Mouse (Mus musculus) neural tube, embryonic 14.5 days (tissue): Measurements from ENCODE around the gene Emp1. TPM values are rescaled to one million over a fixed set of nuclear protein-coding genes. Genes with fewer than 3 reads are reported as not detected.

Experiments used
- ATAC-seq: fragments of 200-750 bp; cut with Nextera tagmentation; 2 replicates; pipeline ENCODE4 v1.8.0; 2017; ENCODE audit warnings: low read depth, mild to moderate bottlenecking, moderate TSS enrichment, moderate library complexity
- H3K27ac ChIP-seq: fragments of 300-500 bp; sonication (generic); 2 replicates; pipeline ENCODE4 v1.5.1; 2014; ENCODE audit warnings: low read depth, mild to moderate bottlenecking, control low read depth, low read length, moderate library complexity, mixed read lengths
- H3K27me3 ChIP-seq: fragments of 300-500 bp; sonication (generic); 2 replicates; pipeline ENCODE4 v1.6.1; 2014; ENCODE audit warnings: low read length; ENCODE audit not compliant: control insufficient read depth, insufficient read depth
- H3K36me3 ChIP-seq: fragments of 300-500 bp; sonication (generic); 2 replicates; pipeline ENCODE4 v1.6.1; 2014; ENCODE audit warnings: low read length, mixed read lengths; ENCODE audit not compliant: control insufficient read depth, insufficient read depth
- H3K4me1 ChIP-seq: fragments of 300-500 bp; sonication (generic); 2 replicates; pipeline ENCODE4 v1.6.1; 2014; ENCODE audit warnings: low read length; ENCODE audit not compliant: control insufficient read depth, insufficient read depth
- H3K4me2 ChIP-seq: fragments of 300-500 bp; sonication (generic); 2 replicates; pipeline ENCODE4 v1.6.1; 2014; ENCODE audit warnings: mild to moderate bottlenecking, low read depth, low read length, control low read depth
- H3K4me3 ChIP-seq: fragments of 300-500 bp; sonication (generic); 2 replicates; pipeline ENCODE4 v1.5.1; 2014; ENCODE audit warnings: low read depth, low read length, control low read depth, mixed read lengths
- H3K9ac ChIP-seq: fragments of 300-500 bp; sonication (generic); replicated peaks from 2 replicates; pipeline ENCODE4 v1.6.1; 2014; ENCODE audit warnings: low read depth, mild to moderate bottlenecking, control low read depth, low read length, mixed read lengths
- H3K9me3 ChIP-seq: fragments of 300-500 bp; sonication (generic); 2 replicates; pipeline ENCODE4 v1.6.1; 2016; ENCODE audit warnings: low read length; ENCODE audit not compliant: control insufficient read depth
- WGBS: fragments of 180-500 bp; shearing (Covaris S2); extraction: QIAGEN DNeasy Blood & Tissue Kit; methylation state at CpG from one replicate; pipeline ENCODE4 v1.1.7; 2014; 5-methylcytosine and 5-hydroxymethylcytosine counted together
- polyA plus RNA-seq: library from polyadenylated mRNA; unstranded; fragments of >200 nt; fragmentation: Nextera tagmentation; extraction: Ambion mirVana; gene quantifications from 2 replicates; pipeline ENCODE4 v1.2.1, GENCODE M21; 2014

The Emp1 gene
- polyA plus RNA-seq, 1 experiment from 2014 or later = 2.0 TPM

DNA sequence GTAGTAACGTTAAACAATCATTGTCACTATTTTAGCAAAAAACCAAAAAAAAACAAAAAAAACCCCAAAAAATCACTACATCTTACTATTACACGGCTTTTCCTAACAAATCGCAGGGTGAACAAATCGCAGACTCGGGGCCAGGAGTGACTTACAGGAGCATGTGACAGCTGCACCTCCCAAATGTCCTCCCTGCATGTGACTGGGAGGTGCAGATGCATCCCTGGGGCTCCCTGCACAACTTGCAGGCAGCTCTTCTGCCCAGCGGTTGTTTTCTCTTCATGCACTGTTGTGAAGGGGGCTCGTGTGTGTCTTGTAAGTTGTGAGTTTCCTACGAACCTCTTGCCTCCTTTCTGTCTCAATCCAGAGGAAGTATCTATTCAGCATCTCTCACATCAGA is 33.0 kb downstream of the Emp1 start:
- Histone ChIP-seq H3K9ac (no peak overlapping the region), H3K4me3 (no peak overlapping the region), H3K4me2 (no peak overlapping the region), H3K27me3 (no peaks in the 10 kb centered on the region), H3K27ac (no peak overlapping the region), H3K4me1 (no peaks in the 10 kb centered on the region), H3K36me3 (no peaks in the 10 kb centered on the region), H3K9me3 (no peaks in the 10 kb centered on the region)
- ATAC-seq = no peak
- 79% methylated on average over 8 of the region's 8 CpGs for WGBS

DNA sequence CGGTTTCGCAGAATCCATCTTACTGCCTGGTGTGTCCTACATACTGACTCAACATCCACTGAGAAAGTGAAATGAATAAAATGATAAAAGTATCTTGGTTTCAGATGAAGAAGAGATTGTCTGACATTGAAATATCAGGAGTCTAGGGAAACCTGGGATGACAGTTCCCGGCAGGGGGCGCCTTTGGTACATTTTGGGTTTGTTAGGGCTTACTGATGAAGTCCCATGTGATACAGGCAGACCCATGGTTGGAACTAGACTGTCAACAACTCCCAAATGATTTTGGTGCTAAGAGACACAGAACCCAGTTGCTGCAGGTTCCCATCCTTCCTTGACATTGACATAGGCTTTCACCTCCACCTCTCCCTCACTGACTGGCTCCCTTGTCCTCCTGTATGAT is 34.7 kb downstream of the Emp1 start:
- no peaks in the 10 kb centered on the region for H3K27me3 ChIP-seq
- no peaks in the 10 kb centered on the region for H3K9me3 ChIP-seq
- WGBS = 89% methylated on average over 4 of the region's 4 CpGs
- ATAC-seq = no peak
- no peak overlapping the region for H3K27ac ChIP-seq
- no peaks in the 10 kb centered on the region for H3K4me1 ChIP-seq
- no peaks in the 10 kb centered on the region for H3K36me3 ChIP-seq
- H3K9ac ChIP-seq = no peak overlapping the region
- H3K4me3 ChIP-seq = no peak overlapping the region
- H3K4me2 ChIP-seq = no peak overlapping the region

DNA sequence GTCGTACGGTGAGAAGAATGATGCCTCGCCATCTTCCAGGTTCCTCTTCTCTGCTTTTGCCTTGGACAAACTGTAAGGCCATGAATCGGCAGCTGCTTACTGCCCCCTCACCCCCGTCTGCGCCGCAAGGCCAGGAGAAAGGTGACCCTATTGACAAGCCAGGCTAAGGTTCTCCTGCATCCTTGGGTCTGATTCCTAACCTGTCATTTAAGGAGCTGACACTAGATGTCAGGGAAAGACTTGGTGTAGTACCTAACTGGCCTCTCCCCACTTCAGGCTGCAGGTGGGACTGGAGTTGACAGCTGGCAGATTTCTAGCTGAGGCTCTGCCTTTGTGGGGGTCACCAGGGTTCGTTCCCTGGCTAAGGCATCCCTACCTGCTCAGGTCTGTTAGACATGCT is 35.4 kb downstream of the Emp1 start:
- Histone ChIP-seq H3K9ac (no peak overlapping the region), H3K36me3 (no peaks in the 10 kb centered on the region), H3K27me3 (no peaks in the 10 kb centered on the region), H3K27ac (no peak overlapping the region), H3K4me2 (no peak overlapping the region), H3K4me3 (no peak overlapping the region), H3K4me1 (no peaks in the 10 kb centered on the region), H3K9me3 (no peaks in the 10 kb centered on the region)
- ATAC-seq = no peak
- 85% methylated on average over 8 of the region's 8 CpGs for WGBS

DNA sequence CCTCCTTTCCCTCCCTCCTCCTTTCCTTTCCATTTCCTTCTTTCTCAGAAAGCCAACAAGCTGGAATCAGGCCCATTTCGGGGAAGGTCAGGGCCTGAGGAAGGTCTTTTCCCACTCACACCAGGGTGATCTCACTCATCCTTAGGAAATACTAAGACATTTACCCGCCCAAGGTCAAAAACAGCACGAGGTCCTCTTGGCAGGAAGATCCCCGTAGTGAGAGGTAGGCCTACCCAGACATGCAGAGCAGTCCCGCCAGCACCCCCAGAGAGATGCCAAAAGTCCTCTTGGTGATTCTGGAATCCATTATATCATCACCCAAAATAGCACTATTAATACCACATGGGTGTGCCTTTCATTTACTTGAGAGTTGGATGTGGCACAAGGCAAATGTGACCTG is 36.5 kb downstream of the Emp1 start:
- no peak overlapping the region for H3K4me2 ChIP-seq
- no peaks in the 10 kb centered on the region for H3K36me3 ChIP-seq
- ATAC-seq = no peak
- 86% methylated on average over 5 of the region's 5 CpGs for WGBS
- H3K4me1 ChIP-seq = no peaks in the 10 kb centered on the region
- H3K9me3 ChIP-seq = no peaks in the 10 kb centered on the region
- no peak overlapping the region for H3K27ac ChIP-seq
- H3K4me3 ChIP-seq = no peak overlapping the region
- H3K27me3 ChIP-seq = no peaks in the 10 kb centered on the region
- H3K9ac ChIP-seq = no peak overlapping the region

DNA sequence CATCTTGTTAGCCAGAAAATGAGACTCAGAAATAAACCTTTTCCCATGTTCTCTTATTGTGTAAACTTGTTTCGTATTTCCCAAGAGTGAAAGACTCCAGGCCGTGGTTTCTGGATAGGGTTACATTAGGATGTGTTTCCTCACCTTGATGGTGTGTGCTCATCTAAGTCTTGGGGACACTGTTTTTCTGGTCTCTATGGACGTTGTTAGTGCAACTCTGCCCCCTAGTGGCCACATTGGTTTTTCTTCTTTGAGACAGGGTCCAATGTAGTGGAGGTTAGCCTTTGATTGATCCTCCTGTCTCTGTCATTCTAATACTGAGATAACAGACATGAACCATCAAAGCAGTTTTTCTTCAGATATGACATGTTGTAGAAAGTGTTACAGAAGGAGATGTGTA is 38.0 kb downstream of the Emp1 start:
- 51% methylated on average over 3 of the region's 3 CpGs for WGBS
- no peaks in the 10 kb centered on the region for H3K27me3 ChIP-seq
- H3K9ac ChIP-seq = no peak overlapping the region
- H3K4me3 ChIP-seq = no peak overlapping the region
- H3K4me2 ChIP-seq = no peak overlapping the region
- ATAC-seq = no peak
- H3K36me3 ChIP-seq = no peaks in the 10 kb centered on the region
- no peaks in the 10 kb centered on the region for H3K4me1 ChIP-seq
- no peak overlapping the region for H3K27ac ChIP-seq
- H3K9me3 ChIP-seq = no peaks in the 10 kb centered on the region

DNA sequence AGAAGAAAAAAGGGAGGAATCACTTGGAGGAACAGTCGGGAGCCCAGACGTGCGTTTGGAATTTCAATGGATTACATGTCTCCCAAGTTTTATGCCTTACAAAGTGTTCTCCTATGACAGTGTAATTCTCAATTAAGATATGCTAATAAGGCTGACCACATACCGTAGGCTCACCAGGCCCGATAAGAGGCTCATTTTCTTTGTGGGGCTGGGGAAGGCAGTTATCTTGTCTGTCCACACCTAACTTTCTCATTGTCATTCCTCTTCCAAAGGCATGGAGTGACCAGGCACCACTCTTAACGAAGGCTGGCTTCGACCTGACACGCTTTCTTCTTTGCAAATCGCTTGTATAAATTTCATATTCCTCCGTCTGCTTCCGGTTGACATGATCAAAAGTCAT is 42.7 kb downstream of the Emp1 start:
- Histone ChIP-seq H3K4me1 (no peaks in the 10 kb centered on the region), H3K36me3 (no peaks in the 10 kb centered on the region), H3K9me3 (no peaks in the 10 kb centered on the region), H3K27ac (no peak overlapping the region), H3K27me3 (no peaks in the 10 kb centered on the region), H3K4me2 (no peak overlapping the region), H3K4me3 (no peak overlapping the region), H3K9ac (no peak overlapping the region)
- WGBS = 90% methylated on average over 11 of the region's 11 CpGs
- no peak for ATAC-seq

DNA sequence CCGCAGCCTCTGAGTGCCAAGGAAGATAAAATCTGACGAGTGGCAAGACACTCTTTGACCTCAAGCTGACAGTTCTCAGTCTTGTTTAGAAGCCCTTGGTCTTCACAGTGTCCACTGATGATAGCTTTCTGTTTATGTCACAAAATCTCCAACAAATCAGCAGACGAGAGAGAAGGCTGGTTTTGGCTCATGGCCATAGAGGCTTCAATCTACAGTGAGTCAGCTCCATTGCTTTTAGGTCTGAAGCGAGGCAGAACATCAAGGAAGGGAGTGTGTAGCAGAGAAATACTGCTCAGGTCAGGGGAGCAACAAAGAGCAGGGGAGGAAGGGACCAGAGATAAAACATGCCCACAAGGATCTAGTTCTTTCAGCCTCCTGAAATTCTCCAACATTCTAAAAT is 45.0 kb downstream of the Emp1 start:
- no peak overlapping the region for H3K4me3 ChIP-seq
- WGBS = 80% methylated on average over 4 of the region's 4 CpGs
- no peak overlapping the region for H3K4me2 ChIP-seq
- no peak overlapping the region for H3K27ac ChIP-seq
- no peak overlapping the region for H3K9ac ChIP-seq
- no peak for ATAC-seq
- H3K4me1 ChIP-seq = no peaks in the 10 kb centered on the region
- H3K36me3 ChIP-seq = no peaks in the 10 kb centered on the region
- H3K27me3 ChIP-seq = no peaks in the 10 kb centered on the region
- H3K9me3 ChIP-seq = no peaks in the 10 kb centered on the region

DNA sequence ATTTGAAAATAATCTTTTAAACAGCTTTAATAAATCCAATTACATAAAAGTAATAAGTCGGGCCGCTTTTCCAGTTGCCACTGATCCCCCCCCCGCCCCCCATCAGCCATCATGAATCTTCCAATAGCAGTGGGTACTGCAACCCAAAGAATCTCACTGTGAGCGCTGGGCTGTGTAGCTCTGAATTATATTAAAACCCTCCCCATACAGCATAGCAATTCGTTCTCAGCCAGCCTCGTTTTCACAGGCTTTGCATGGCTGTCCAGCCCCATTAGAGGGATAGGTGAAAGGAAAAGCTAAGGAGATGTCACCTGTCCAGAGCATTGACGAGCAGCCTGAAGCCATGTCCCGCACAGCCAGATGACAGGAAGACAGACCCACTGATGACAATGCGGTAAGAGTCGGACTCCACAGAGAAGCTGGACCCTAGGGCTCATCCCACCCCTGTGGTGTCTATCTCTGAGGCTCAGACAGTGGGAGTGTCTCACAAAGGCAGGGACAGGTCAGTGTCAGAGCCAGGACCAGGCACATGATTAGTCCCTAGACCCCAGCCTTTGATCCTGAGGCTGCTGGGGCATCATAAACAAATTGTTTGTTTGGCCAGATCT is 49.5 kb downstream of the Emp1 start:
- Histone ChIP-seq H3K36me3 (no peaks in the 10 kb centered on the region), H3K9me3 (no peaks in the 10 kb centered on the region), H3K9ac (no peak overlapping the region), H3K4me1 (no peaks in the 10 kb centered on the region), H3K27ac (no peak overlapping the region), H3K4me3 (no peak overlapping the region), H3K4me2 (no peak overlapping the region), H3K27me3 (no peaks in the 10 kb centered on the region)
- 87% methylated on average over 10 of the region's 10 CpGs for WGBS
- ATAC-seq = no peak

DNA sequence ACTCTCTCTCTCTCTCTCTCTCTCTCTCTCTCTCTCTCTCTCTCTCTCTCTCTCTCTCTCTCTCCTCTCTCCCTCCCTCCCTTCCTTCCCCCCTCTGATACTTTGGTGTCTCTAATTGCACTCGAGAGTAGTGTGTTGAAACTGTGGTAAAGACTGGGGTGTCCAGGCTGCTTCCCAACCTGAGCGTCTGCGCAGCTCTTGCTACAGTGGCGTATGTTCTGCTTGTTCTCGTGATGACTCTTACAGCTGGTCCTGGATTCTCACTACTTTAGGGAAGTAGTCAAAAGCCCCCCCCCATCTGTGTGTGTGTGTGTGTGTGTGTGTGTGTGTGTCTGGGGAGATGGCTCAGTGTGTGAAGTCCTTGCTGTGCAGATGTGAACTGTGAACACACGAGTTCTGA is 50.3 kb downstream of the Emp1 start:
- 85% methylated on average over 6 of the region's 6 CpGs for WGBS
- Histone ChIP-seq H3K9me3 (no peaks in the 10 kb centered on the region), H3K4me2 (no peak overlapping the region), H3K27me3 (no peaks in the 10 kb centered on the region), H3K4me3 (no peak overlapping the region), H3K27ac (no peak overlapping the region), H3K36me3 (no peaks in the 10 kb centered on the region), H3K9ac (no peak overlapping the region), H3K4me1 (no peaks in the 10 kb centered on the region)
- ATAC-seq = no peak

DNA sequence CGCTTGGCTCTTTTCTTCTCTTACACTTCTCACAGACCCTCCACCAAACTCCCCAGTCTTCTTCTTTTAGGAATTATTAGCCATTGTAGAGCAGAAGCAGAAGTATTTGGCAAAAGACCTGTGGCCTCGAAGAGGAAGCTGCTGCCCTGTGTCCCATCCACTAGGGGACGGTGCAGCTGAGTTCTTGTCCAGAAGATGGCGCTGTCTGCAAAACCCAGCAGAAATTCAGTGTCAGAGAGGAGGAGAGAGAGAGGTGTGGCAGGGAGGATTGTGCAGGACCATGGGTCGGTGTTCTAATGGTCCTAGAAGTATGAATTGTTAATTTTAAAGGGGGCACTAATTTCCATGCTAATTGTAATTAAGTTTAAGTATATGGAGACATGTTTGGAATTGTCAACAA is 55.1 kb downstream of the Emp1 start:
- Histone ChIP-seq H3K4me1 (no peaks in the 10 kb centered on the region), H3K36me3 (no peaks in the 10 kb centered on the region), H3K9ac (no peak overlapping the region), H3K4me3 (no peak overlapping the region), H3K9me3 (no peaks in the 10 kb centered on the region), H3K27me3 (no peaks in the 10 kb centered on the region), H3K4me2 (no peak overlapping the region), H3K27ac (no peak overlapping the region)
- ATAC-seq = no peak
- 34% methylated on average over 5 of the region's 5 CpGs for WGBS
